ENCODE assay signal across 9 mouse cellular contexts in genomic region chr16:23151423-23151822, GRCm38 (mm10). TPM values are rescaled to one million over a fixed set of nuclear protein-coding genes. Genes with fewer than 3 reads are reported as not detected.
DNase-seq lines count a peak whose midpoint lies in the region; ATAC-seq and TF ChIP-seq lines count a peak whose summit lies in the region.
"Had no signal": no experiment of that assay in that cellular context is flagged by ENCODE, and none has a peak within 500 bp of the region (broad histone marks: within the 10 kb centered on the region; RNA-seq: fewer than 3 reads in every experiment).

No protein-coding gene starts in this region.

- no peak for ATAC-seq in kidney, embryonic 15.5 days (replicated peaks; ENCODE audit: low FRiP score)
- ATAC-seq in hindbrain, postnatal 0 days, result no peak
- ATAC-seq in erythroid progenitor cell, adult 5-6 weeks (replicated peaks; ENCODE audit: low FRiP score, poor library complexity, severe bottlenecking), result no peak

- peak; percentile 74 for TF ChIP-seq CTCF in hindbrain, postnatal 0 days (IDR thresholded peaks at IDR 0.05; ENCODE audit: low read depth)

- DNase-seq in kidney, adult 18-20 months, result peak; percentile 46
- peak; percentile 38 to 59 for DNase-seq in CD8-positive naive resting alpha-beta T cell, adult 2 months (ENCODE audit: low read depth in 2 of 2, low spot score in 2 of 2)
- peak; percentile 35 for DNase-seq in ZHBTc4 (ENCODE audit: low read depth, low spot score)
- DNase-seq in hindbrain, postnatal 0 days (ENCODE audit: low spot score), result peak; percentile 76
- peak; percentile 53 for DNase-seq in lung, postnatal 25 days (ENCODE audit: low spot score)

- no peak overlapping the region for H3K4me2 ChIP-seq in kidney, embryonic 15.5 days
- no peak overlapping the region for H3K4me2 ChIP-seq in hindbrain, postnatal 0 days (ENCODE audit: low read depth, low read length)
- H3K4me2 ChIP-seq: embryonic facial prominence, embryonic 12.5 days had no signal

- H3K9me3 ChIP-seq in kidney, embryonic 15.5 days (replicated peaks), result no peaks in the 10 kb centered on the region
- H3K9me3 ChIP-seq in hindbrain, postnatal 0 days (ENCODE audit: low read length), result no peaks in the 10 kb centered on the region
- H3K9me3 ChIP-seq: embryonic facial prominence, embryonic 12.5 days had no signal

- no peak overlapping the region for H3K9ac ChIP-seq in kidney, embryonic 15.5 days
- H3K9ac ChIP-seq in hindbrain, postnatal 0 days (replicated peaks; ENCODE audit: low read length), result no peak overlapping the region
- H3K9ac ChIP-seq: embryonic facial prominence, embryonic 12.5 days had no signal

- WGBS in kidney, embryonic 15.5 days, result 17% methylated on average over 2 of the region's 2 CpGs
- WGBS in hindbrain, postnatal 0 days, result 15% methylated on average over 2 of the region's 2 CpGs

- H3K4me1 ChIP-seq in kidney, embryonic 15.5 days, result no peaks in the 10 kb centered on the region
- H3K4me1 ChIP-seq in hindbrain, postnatal 0 days (ENCODE audit: insufficient read depth, low read length), result no peaks in the 10 kb centered on the region
- H3K4me1 ChIP-seq: embryonic facial prominence, embryonic 12.5 days had no signal

- H3K36me3 ChIP-seq in kidney, embryonic 15.5 days, result no peaks in the 10 kb centered on the region
- H3K36me3 ChIP-seq in hindbrain, postnatal 0 days (ENCODE audit: insufficient read depth, low read length), result no peaks in the 10 kb centered on the region
- H3K36me3 ChIP-seq: embryonic facial prominence, embryonic 12.5 days had no signal

- H3K27ac ChIP-seq in kidney, embryonic 15.5 days, result no peak overlapping the region
- no peak overlapping the region for H3K27ac ChIP-seq in hindbrain, postnatal 0 days
- H3K27ac ChIP-seq: embryonic facial prominence, embryonic 12.5 days had no signal

- H3K4me3 ChIP-seq in kidney, embryonic 15.5 days (replicated peaks), result no peak overlapping the region
- no peak overlapping the region for H3K4me3 ChIP-seq in hindbrain, postnatal 0 days (ENCODE audit: low read length)
- H3K4me3 ChIP-seq: embryonic facial prominence, embryonic 12.5 days had no signal

- no peaks in the 10 kb centered on the region for H3K27me3 ChIP-seq in kidney, embryonic 15.5 days
- H3K27me3 ChIP-seq in hindbrain, postnatal 0 days (ENCODE audit: insufficient read depth, low read length), result no peaks in the 10 kb centered on the region
- H3K27me3 ChIP-seq: embryonic facial prominence, embryonic 12.5 days had no signal

RNA-seq across cellular contexts. Expression of gene Adipoq, which starts 5.1 kb away (rescaled TPM):
- polyA plus RNA-seq in kidney, embryonic 15.5 days (2015; fragmentation: Nextera tagmentation; extraction: Ambion mirVana), result not detected in 2 replicates
- total RNA-seq in hindbrain, postnatal 0 days (2014; rRNA removed), result not detected in 2 replicates
- polyA plus RNA-seq in hindbrain, postnatal 0 days (2015; fragmentation: Nextera tagmentation; extraction: Ambion mirVana), result not detected in 2 replicates
- total RNA-seq in erythroid progenitor cell, adult 5-6 weeks (2015; ENCODE audit: low replicate concordance), result 12.2 TPM in 1 of 2 replicates, not detected in the other
- total RNA-seq in erythroid progenitor cell, adult 5-6 weeks (2017; ENCODE audit: low replicate concordance), result 0.51 TPM in 1 of 2 replicates, not detected in the other
- polyA plus RNA-seq: embryonic facial prominence, embryonic 12.5 days; limb, embryonic 11.5 days had no signal

RNA-seq across cellular contexts. Expression of gene Rfc4, which starts 23.9 kb away (rescaled TPM):
- polyA plus RNA-seq in kidney, embryonic 15.5 days (2015; fragmentation: Nextera tagmentation; extraction: Ambion mirVana), result 125 and 132 TPM in 2 replicates
- 8.6 and 22.1 TPM in 2 replicates for total RNA-seq in hindbrain, postnatal 0 days (2014; rRNA removed)
- polyA plus RNA-seq in hindbrain, postnatal 0 days (2015; fragmentation: Nextera tagmentation; extraction: Ambion mirVana), result 31.6 and 35.7 TPM in 2 replicates
- 98.4 and 133 TPM in 2 replicates for total RNA-seq in erythroid progenitor cell, adult 5-6 weeks (2015; ENCODE audit: low replicate concordance)
- 32.8 and 50.6 TPM in 2 replicates for total RNA-seq in erythroid progenitor cell, adult 5-6 weeks (2017; ENCODE audit: low replicate concordance)

RNA-seq across cellular contexts. Expression of gene Eif4a2, which starts 44.2 kb away (rescaled TPM):
- 217 and 225 TPM in 2 replicates for polyA plus RNA-seq in kidney, embryonic 15.5 days (2015; fragmentation: Nextera tagmentation; extraction: Ambion mirVana)
- total RNA-seq in hindbrain, postnatal 0 days (2014; rRNA removed), result 490 and 513 TPM in 2 replicates
- polyA plus RNA-seq in hindbrain, postnatal 0 days (2015; fragmentation: Nextera tagmentation; extraction: Ambion mirVana), result 260 and 265 TPM in 2 replicates
- 140 and 151 TPM in 2 replicates for total RNA-seq in erythroid progenitor cell, adult 5-6 weeks (2015; ENCODE audit: low replicate concordance)
- 189 and 232 TPM in 2 replicates for total RNA-seq in erythroid progenitor cell, adult 5-6 weeks (2017; ENCODE audit: low replicate concordance)
